Mouse (Mus musculus) heart, postnatal 0 days (tissue): ENCODE results near the gene Fstl4.

Experiments
- CTCF ChIP-seq: IDR thresholded peaks from 2 replicates; pipeline ENCODE4 v1.5.1; 2016; ENCODE audit warnings: antibody characterized with exemption, control low read depth, low read depth
- EP300 ChIP-seq: IDR thresholded peaks from 2 replicates; pipeline ENCODE4 v1.6.1; 2016; ENCODE audit warnings: antibody characterized with exemption, low read depth

GRCm38 (mm10) chr11:53085858-53086565, 321.6 kb downstream of the Fstl4 start:
- no peak for TF ChIP-seq CTCF
- no peak for TF ChIP-seq EP300
